Mouse (Mus musculus) gastrocnemius, adult 8-10 months (tissue): Measurements from ENCODE around the gene Ide. TPM values are rescaled to one million over a fixed set of nuclear protein-coding genes. Genes with fewer than 3 reads are reported as not detected.

Experiments used
- total RNA-seq, 4 experiments: library from RNA; stranded (reverse); gene quantifications; 2 replicates each; pipeline ENCODE4 v1.2.4; 2022

The Ide gene
- total RNA-seq, 4 experiments from 2014 or later = 104 to 119 (median 107) TPM

Other genes starting within 250 kb of the Ide start
- gene March5, start 130.3 kb downstream of the Ide start, total RNA-seq = 10 to 100 TPM; 78.2 to 92.8 (median 84.4) TPM
- 10 to 100 TPM; 59.4 to 62.5 (median 61.2) TPM for gene Cpeb3, start 129.3 kb downstream of the Ide start, total RNA-seq
- gene Kif11, start 38.6 kb upstream of the Ide start, total RNA-seq = under 1 TPM; 0.12 to 0.22 (median 0.15) TPM
- gene Hhex, start 97.0 kb upstream of the Ide start, total RNA-seq = 1 to 10 TPM in 3 of 4 experiments, under 1 TPM in 1; 0.92 to 1.4 (median 1.1) TPM
- gene Exoc6, start 212.6 kb upstream of the Ide start, total RNA-seq = 10 to 100 TPM; 53.9 to 59.3 (median 55.6) TPM